Mouse (Mus musculus): ENCODE data around the gene Cep55. TPM values are rescaled to one million over a fixed set of nuclear protein-coding genes. Genes with fewer than 3 reads are reported as not detected.

Gene Cep55
- polyA plus RNA-seq, 1 experiment, result 11.7 TPM

DNA sequence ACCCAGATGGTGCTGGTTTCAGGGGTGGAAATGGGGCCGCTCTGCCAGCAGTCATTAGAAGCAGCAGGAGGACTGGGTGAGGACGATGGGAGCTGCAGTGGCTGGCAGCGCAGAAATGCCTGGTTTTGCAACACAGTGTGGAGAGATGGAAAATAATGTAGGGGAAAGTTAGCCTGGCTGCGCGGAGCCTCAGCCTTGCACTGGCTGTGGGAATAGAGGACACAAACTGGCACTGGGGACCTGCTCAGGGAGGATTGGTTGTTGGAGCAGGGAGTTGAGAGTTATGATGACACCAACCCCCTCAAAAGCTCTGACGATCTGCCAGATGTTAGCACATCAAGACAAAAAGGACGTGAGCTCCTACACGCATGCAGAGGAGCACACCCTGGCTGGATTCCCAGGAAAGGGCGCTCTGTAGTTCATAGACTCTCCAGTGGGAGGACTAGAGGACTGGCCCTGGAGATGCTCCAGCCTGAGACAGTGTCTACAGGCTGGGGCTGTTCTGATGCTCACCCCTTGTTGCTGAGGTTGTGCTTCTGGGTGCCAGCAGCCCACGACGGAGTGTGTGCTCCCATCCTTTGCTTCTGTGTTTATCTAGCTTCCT is 32.2 kb downstream of the Cep55 start:
- H3K79me3 ChIP-seq (ENCODE audit: low read depth), result no peaks in the 10 kb centered on the region
- H3ac ChIP-seq (ENCODE audit: control insufficient read depth, insufficient read length, low read depth), result no peak overlapping the region
- TF ChIP-seq MYOG (IDR thresholded peaks at IDR 0.05; ENCODE audit: control insufficient read depth, extremely low read depth, insufficient read length) (no peak), FOSL1 (IDR thresholded peaks at IDR 0.05; ENCODE audit: insufficient read depth, low read length, poor library complexity, severe bottlenecking) (no peak), CEBPB (IDR thresholded peaks at IDR 0.05; ENCODE audit: low read depth) (no peak), CTCF (IDR thresholded peaks at IDR 0.05; ENCODE audit: control insufficient read depth, insufficient read depth, insufficient read length) (peak; percentile 41), USF1 (IDR thresholded peaks at IDR 0.05; ENCODE audit: low read depth) (no peak), MYOD1 (IDR thresholded peaks at IDR 0.05; ENCODE audit: control insufficient read depth, insufficient read length, low read depth) (no peak), MAX (IDR thresholded peaks at IDR 0.05) (no peak)
- H3K27me3 ChIP-seq (ENCODE audit: control insufficient read depth, insufficient read depth, insufficient read length), result peaks cover 5% of the 10 kb centered on the region
- H3K79me2 ChIP-seq (ENCODE audit: control insufficient read depth, insufficient read depth), result no peaks in the 10 kb centered on the region
- H3K4me3 ChIP-seq (ENCODE audit: insufficient read depth, poor library complexity, severe bottlenecking), result no peak overlapping the region
- H3K36me3 ChIP-seq (ENCODE audit: control insufficient read depth, insufficient read depth), result no peaks in the 10 kb centered on the region

DNA sequence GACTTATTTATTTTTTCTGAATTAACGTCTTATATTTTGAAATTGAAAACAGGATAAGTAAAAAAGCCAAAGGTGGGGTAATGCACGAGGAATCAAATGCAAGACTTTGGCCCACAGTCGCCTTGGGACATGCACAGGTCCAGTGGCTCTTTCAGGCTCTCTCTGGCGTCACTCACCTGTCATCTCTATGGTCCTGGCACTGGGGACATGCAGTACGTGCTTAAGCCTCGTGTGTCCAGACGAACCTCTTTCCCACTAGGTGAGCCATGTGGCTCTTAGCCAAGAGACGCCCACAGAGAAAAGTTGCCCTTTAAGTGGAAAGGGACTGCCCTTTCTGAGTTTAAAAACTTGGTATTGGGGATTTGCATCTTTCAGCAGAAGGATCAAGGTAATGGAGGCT is 34.5 kb downstream of the Cep55 start:
- Histone ChIP-seq H3K4me3 (ENCODE audit: insufficient read depth, poor library complexity, severe bottlenecking) (no peak overlapping the region), H3K27me3 (ENCODE audit: control insufficient read depth, insufficient read depth, insufficient read length) (peaks cover 12% of the 10 kb centered on the region), H3ac (ENCODE audit: control insufficient read depth, insufficient read length, low read depth) (no peak overlapping the region), H3K79me3 (ENCODE audit: low read depth) (no peaks in the 10 kb centered on the region), H3K36me3 (ENCODE audit: control insufficient read depth, insufficient read depth) (no peaks in the 10 kb centered on the region), H3K79me2 (ENCODE audit: control insufficient read depth, insufficient read depth) (no peaks in the 10 kb centered on the region)
- TF ChIP-seq FOSL1 (IDR thresholded peaks at IDR 0.05; ENCODE audit: insufficient read depth, low read length, poor library complexity, severe bottlenecking) (no peak), MYOG (IDR thresholded peaks at IDR 0.05; ENCODE audit: control insufficient read depth, extremely low read depth, insufficient read length) (no peak), USF1 (IDR thresholded peaks at IDR 0.05; ENCODE audit: low read depth) (no peak)

GRCm38 (mm10) chr19:38091512-38091985 is 36.7 kb downstream of the Cep55 start:
- Histone ChIP-seq H3ac (ENCODE audit: control insufficient read depth, insufficient read length, low read depth) (no peak overlapping the region), H3K27me3 (ENCODE audit: control insufficient read depth, insufficient read depth, insufficient read length) (peaks cover 20% of the 10 kb centered on the region), H3K79me2 (ENCODE audit: control insufficient read depth, insufficient read depth) (no peaks in the 10 kb centered on the region), H3K79me3 (ENCODE audit: low read depth) (no peaks in the 10 kb centered on the region), H3K4me3 (ENCODE audit: insufficient read depth, poor library complexity, severe bottlenecking) (no peak overlapping the region), H3K36me3 (ENCODE audit: control insufficient read depth, insufficient read depth) (no peaks in the 10 kb centered on the region)
- TF ChIP-seq MAX (IDR thresholded peaks at IDR 0.05), result no peak
- no peak for TF ChIP-seq FOSL1 (IDR thresholded peaks at IDR 0.05; ENCODE audit: insufficient read depth, low read length, poor library complexity, severe bottlenecking)
- TF ChIP-seq CTCF (IDR thresholded peaks at IDR 0.05; ENCODE audit: control insufficient read depth, insufficient read depth, insufficient read length), result no peak
- no peak for TF ChIP-seq USF1 (IDR thresholded peaks at IDR 0.05; ENCODE audit: low read depth)
- TF ChIP-seq MYOG (IDR thresholded peaks at IDR 0.05; ENCODE audit: control insufficient read depth, extremely low read depth, insufficient read length), result no peak
- TF ChIP-seq MYOD1 (IDR thresholded peaks at IDR 0.05; ENCODE audit: control insufficient read depth, insufficient read length, low read depth), result no peak

- Histone ChIP-seq H3K36me3 (ENCODE audit: control insufficient read depth, insufficient read depth) (no peaks in the 10 kb centered on the region), H3K4me3 (ENCODE audit: insufficient read depth, poor library complexity, severe bottlenecking) (no peak overlapping the region), H3K79me3 (ENCODE audit: low read depth) (no peaks in the 10 kb centered on the region), H3K27me3 (ENCODE audit: control insufficient read depth, insufficient read depth, insufficient read length) (peaks cover 42% of the 10 kb centered on the region), H3K79me2 (ENCODE audit: control insufficient read depth, insufficient read depth) (no peaks in the 10 kb centered on the region), H3ac (ENCODE audit: control insufficient read depth, insufficient read length, low read depth) (no peak overlapping the region)
- TF ChIP-seq CEBPB (IDR thresholded peaks at IDR 0.05; ENCODE audit: low read depth) (no peak), MYOD1 (IDR thresholded peaks at IDR 0.05; ENCODE audit: control insufficient read depth, insufficient read length, low read depth) (no peak), CTCF (IDR thresholded peaks at IDR 0.05; ENCODE audit: control insufficient read depth, insufficient read depth, insufficient read length) (no peak), FOSL1 (IDR thresholded peaks at IDR 0.05; ENCODE audit: insufficient read depth, low read length, poor library complexity, severe bottlenecking) (no peak), MAX (IDR thresholded peaks at IDR 0.05) (no peak)
These were observed 41.4 kb downstream of the Cep55 start for GRCm38 (mm10) chr19:38096231-38096630.

GRCm38 (mm10) chr19:38096858-38097758 is 42.3 kb downstream of the Cep55 start, which contains the start of gene Ffar4:
Gene Ffar4 (plus strand): TSS chr19:38097071.
- Histone ChIP-seq H3K27me3 (ENCODE audit: control insufficient read depth, insufficient read depth, insufficient read length) (peaks cover 42% of the 10 kb centered on the region), H3K79me3 (ENCODE audit: low read depth) (no peaks in the 10 kb centered on the region), H3K4me3 (ENCODE audit: insufficient read depth, poor library complexity, severe bottlenecking) (no peak within 1 kb of the TSS), H3ac (ENCODE audit: control insufficient read depth, insufficient read length, low read depth) (peak within 1 kb of the TSS; percentile 6), H3K79me2 (ENCODE audit: control insufficient read depth, insufficient read depth) (no peaks in the 10 kb centered on the region), H3K36me3 (ENCODE audit: control insufficient read depth, insufficient read depth) (no peaks in the 10 kb centered on the region)
- TF ChIP-seq CEBPB (IDR thresholded peaks at IDR 0.05; ENCODE audit: low read depth) (peak; percentile 31), MYOG (IDR thresholded peaks at IDR 0.05; ENCODE audit: control insufficient read depth, extremely low read depth, insufficient read length) (no peak)
